Mouse (Mus musculus) liver, postnatal 0 days (tissue): ENCODE results near the gene AC124502.3.

Experiments
- CTCF ChIP-seq: sonication (generic); IDR thresholded peaks from 2 replicates; pipeline ENCODE4 v1.5.1; 2016; ENCODE audit warnings: antibody characterized with exemption, low read depth
- EP300 ChIP-seq: IDR thresholded peaks from 2 replicates; pipeline ENCODE4 v1.6.1; 2016; ENCODE audit warnings: antibody characterized with exemption, low read depth, mild to moderate bottlenecking

- TF ChIP-seq CTCF (no peak), EP300 (no peak)
Measured at GRCm38 (mm10) chr19:4990716-4991115, 48.0 kb upstream of the AC124502.3 start.
